Mouse (Mus musculus) limb, embryonic 14.5 days (tissue): ENCODE results near the gene Trim63. TPM values are rescaled to one million over a fixed set of nuclear protein-coding genes. Genes with fewer than 3 reads are reported as not detected.
"Not testable (repeated sequence)": the region's sequence is repeated elsewhere in the genome, so short reads cannot be mapped to it uniquely, and the experiment has no call there.

Experiments
- ATAC-seq: fragments of 200-750 bp; cut with Nextera tagmentation; 2 replicates; pipeline ENCODE4 v1.8.0; 2017; ENCODE audit warnings: low read depth, moderate number of reproducible peaks, moderate TSS enrichment; ENCODE audit not compliant: low FRiP score
- DNase-seq: peaks from one replicate; pipeline ENCODE4 v3.0.0-alpha.2; 2015; ENCODE audit warnings: low spot score
- H3K27ac ChIP-seq: fragments of 300-500 bp; sonication (generic); replicated peaks from 2 replicates; pipeline ENCODE4 v1.5.1; 2014; ENCODE audit warnings: low read depth, mild to moderate bottlenecking, low read length, moderate library complexity, mixed read lengths
- H3K27me3 ChIP-seq: fragments of 300-500 bp; sonication (generic); 2 replicates; pipeline ENCODE4 v1.6.1; 2014; ENCODE audit warnings: low read length, mixed read lengths; ENCODE audit not compliant: control insufficient read depth, insufficient read depth
- H3K36me3 ChIP-seq: fragments of 300-500 bp; sonication (generic); 2 replicates; pipeline ENCODE4 v1.6.1; 2014; ENCODE audit warnings: mild to moderate bottlenecking, low read length, moderate library complexity, mixed read lengths; ENCODE audit not compliant: control insufficient read depth, insufficient read depth
- H3K4me1 ChIP-seq: fragments of 300-500 bp; sonication (generic); 2 replicates; pipeline ENCODE4 v1.6.1; 2014; ENCODE audit warnings: antibody characterized with exemption, low read length, mixed read lengths; ENCODE audit not compliant: control insufficient read depth, insufficient read depth
- H3K4me2 ChIP-seq: fragments of 300-500 bp; sonication (generic); replicated peaks from 2 replicates; pipeline ENCODE4 v1.6.1; 2014; ENCODE audit warnings: low read depth, mild to moderate bottlenecking, low read length, moderate library complexity; ENCODE audit not compliant: severe bottlenecking
- H3K4me3 ChIP-seq: fragments of 300-500 bp; sonication (generic); replicated peaks from 2 replicates; pipeline ENCODE4 v1.5.1; 2014; ENCODE audit warnings: low read length
- H3K9ac ChIP-seq: fragments of 300-500 bp; sonication (generic); 2 replicates; pipeline ENCODE4 v1.6.1; 2014; ENCODE audit warnings: mild to moderate bottlenecking, low read depth, low read length, moderate library complexity; ENCODE audit not compliant: severe bottlenecking
- H3K9me3 ChIP-seq: fragments of 300-500 bp; sonication (generic); 2 replicates; pipeline ENCODE4 v1.6.1; 2016; ENCODE audit warnings: low read length; ENCODE audit not compliant: control insufficient read depth
- POLR2A ChIP-seq: fragments of 200-500 bp; IDR thresholded peaks from 2 replicates; pipeline ENCODE4 v1.8.0; 2012; ENCODE audit warnings: inconsistent platforms, mild to moderate bottlenecking, moderate library complexity, borderline replicate concordance; ENCODE audit not compliant: insufficient read depth, insufficient read length; ENCODE audit errors: extremely low read depth
- WGBS: fragments of 180-500 bp; shearing (Covaris S2); extraction: QIAGEN DNeasy Blood & Tissue Kit; methylation state at CpG from one replicate; pipeline ENCODE4 v1.1.7; 2014; 5-methylcytosine and 5-hydroxymethylcytosine counted together
- polyA plus RNA-seq, 2 experiments: library from polyadenylated mRNA; depleted of rRNA in 1 of 2; stranded (reverse) in 1 of 2; unstranded in 1 of 2; fragments of >200 nt; fragmentation: Nextera tagmentation in 1 of 2; extraction: Ambion mirVana in 1 of 2; gene quantifications; 2 replicates each; pipeline versions ENCODE4 v1.2.1 to v1.2.3; 2012 to 2014

Trim63 gene
- polyA plus RNA-seq, 2 experiments: 1.4 to 5.1 TPM

DNA sequence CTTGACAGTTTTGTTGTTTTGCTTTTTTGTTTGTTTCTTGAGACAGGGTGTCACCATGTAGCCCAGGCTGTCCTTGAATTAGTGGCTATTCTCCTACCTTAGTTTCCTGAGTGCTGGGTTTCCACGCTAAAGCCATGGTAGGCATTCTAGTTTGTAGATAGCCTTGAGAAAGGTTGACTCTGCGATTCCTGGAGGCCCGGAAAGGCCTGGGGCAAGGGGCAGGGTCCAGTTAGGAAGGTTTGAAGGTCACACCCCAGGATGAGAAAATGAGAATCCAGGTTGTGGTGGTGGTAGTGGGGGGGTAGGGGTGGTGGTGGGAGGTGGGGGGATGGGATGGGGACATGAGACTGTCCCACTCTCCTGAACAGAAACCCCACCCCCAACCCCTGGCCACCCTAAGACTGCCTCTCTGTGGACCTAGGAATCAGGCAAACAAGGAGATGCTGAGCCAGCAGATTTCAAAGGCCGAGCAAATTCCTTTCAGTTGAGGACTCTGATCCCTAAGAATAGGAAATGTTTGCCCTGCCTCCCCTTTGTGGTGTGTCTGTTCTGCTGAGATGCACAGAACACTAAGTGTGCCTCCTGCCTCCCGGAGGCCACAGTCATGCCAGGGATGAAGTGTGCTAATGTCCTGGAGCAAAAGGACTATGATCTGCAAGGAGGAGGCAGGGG, 12.1 kb downstream of the Trim63 start:
- Histone ChIP-seq H3K9me3 (no peaks in the 10 kb centered on the region), H3K9ac (no peak overlapping the region), H3K4me1 (no peaks in the 10 kb centered on the region), H3K27me3 (no peaks in the 10 kb centered on the region), H3K36me3 (no peaks in the 10 kb centered on the region), H3K4me2 (no peak overlapping the region), H3K27ac (no peak overlapping the region), H3K4me3 (no peak overlapping the region)
- WGBS: 68% methylated on average over 5 of the region's 5 CpGs
- no peak for TF ChIP-seq POLR2A
- ATAC-seq (no peak), DNase-seq (no peak)

DNA sequence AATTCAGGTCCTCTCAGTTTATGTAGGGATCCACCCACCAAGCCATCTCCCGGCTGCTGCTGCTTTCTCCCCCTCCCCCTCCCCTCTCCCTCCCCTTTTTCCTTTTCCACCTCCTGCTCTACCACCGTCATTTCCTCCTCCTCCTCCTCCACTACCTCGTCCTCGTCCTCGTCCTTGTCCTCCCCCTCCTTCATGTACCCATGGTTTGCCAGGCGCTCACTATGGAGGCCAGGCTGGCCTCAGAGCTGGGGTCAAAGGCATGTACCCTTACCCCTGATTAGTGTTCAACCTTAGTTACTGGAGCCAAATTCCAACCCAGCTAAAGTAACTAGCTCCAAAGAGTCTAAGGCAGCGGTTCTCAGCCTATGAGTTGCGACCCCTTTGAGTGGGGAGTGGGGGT, 13.2 kb downstream of the Trim63 start:
- ATAC-seq: no peak

DNA sequence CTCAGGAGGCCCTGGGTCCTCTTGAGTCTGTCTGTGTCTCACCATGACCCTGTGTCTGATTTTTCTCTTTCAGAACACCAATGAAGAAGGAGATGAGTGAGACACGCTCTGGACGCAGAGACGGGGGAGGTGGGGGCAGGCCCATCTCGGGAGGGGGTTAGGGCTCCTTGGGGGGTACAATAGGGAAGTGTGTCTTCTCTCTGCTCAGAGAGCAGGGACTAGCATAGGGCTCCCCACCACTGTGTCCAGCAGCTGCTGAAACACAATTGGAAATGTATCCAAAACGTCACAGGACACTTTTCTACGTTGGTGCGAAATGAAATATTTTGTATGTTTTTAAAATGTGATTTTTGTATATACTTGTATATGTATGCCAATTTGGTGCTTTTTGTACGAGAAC, 13.9 kb downstream of the Trim63 start:
- H3K27me3 ChIP-seq: no peaks in the 10 kb centered on the region
- H3K4me1 ChIP-seq: no peaks in the 10 kb centered on the region
- no peak overlapping the region for H3K4me2 ChIP-seq
- H3K36me3 ChIP-seq: no peaks in the 10 kb centered on the region
- no peaks in the 10 kb centered on the region for H3K9me3 ChIP-seq
- ATAC-seq (no peak), DNase-seq (no peak)
- H3K9ac ChIP-seq: no peak overlapping the region
- no peak overlapping the region for H3K27ac ChIP-seq
- H3K4me3 ChIP-seq: no peak overlapping the region
- 87% methylated on average over 8 of the region's 8 CpGs for WGBS
- no peak for TF ChIP-seq POLR2A

More for the DNA sequence above, 13.2 kb downstream of the Trim63 start:
- DNase-seq: no peak
- H3K9ac ChIP-seq: no peak overlapping the region
- no peak for TF ChIP-seq POLR2A
- no peak overlapping the region for H3K27ac ChIP-seq
- H3K27me3 ChIP-seq: no peaks in the 10 kb centered on the region
- 51% methylated on average over 8 of the region's 8 CpGs for WGBS
- no peak overlapping the region for H3K4me2 ChIP-seq
- no peaks in the 10 kb centered on the region for H3K36me3 ChIP-seq
- H3K4me3 ChIP-seq: no peak overlapping the region
- no peaks in the 10 kb centered on the region for H3K4me1 ChIP-seq
- H3K9me3 ChIP-seq: no peaks in the 10 kb centered on the region

DNA sequence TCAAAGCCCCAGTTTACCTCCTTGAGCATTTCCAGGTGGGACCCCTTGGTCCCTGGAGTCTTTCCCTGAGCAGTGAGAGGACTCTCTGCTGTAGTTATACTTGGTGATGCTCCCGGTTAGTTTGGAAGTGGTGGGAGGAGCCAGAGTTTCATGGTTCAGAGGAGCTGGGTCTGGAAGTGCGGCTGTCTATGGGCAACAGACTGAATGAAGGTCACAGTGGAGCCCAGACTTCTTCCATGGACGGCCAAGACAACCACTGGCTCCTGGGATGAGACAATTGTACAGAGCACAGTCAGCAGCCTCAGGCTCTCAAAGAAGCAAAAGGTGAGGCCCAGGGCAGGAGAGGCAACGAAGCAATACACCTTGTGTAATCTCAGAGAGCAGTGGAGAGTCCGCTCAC, 15.4 kb downstream of the Trim63 start:
- Histone ChIP-seq H3K4me1 (no peaks in the 10 kb centered on the region), H3K27ac (no peak overlapping the region), H3K27me3 (no peaks in the 10 kb centered on the region), H3K4me2 (no peak overlapping the region), H3K4me3 (no peak overlapping the region), H3K36me3 (no peaks in the 10 kb centered on the region), H3K9ac (no peak overlapping the region), H3K9me3 (no peaks in the 10 kb centered on the region)
- WGBS: 67% methylated on average over 5 of the region's 5 CpGs
- ATAC-seq (no peak), DNase-seq (no peak)
- TF ChIP-seq POLR2A: no peak

DNA sequence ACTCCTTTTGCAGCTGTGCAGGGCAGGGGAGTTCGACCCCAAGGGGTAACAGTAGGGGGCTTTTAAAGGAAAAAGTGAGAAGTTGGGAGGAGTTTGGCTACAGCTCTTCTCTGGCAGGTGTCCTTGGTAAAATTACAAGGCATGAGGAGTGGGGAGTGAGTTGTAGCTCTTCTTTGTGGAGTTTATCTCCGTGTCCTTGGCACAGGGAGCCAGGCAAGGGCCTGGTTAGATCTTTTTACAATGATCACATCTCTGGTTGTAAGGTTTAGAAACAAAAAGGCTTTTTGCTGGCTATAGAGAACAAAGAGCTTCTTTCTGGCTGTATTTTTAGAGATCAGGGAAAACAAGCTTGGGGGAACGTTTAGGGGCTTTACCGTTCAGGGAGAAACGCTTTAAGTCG, 26.3 kb downstream of the Trim63 start:
- not testable (repeated sequence) for H3K9ac ChIP-seq, H3K27ac ChIP-seq, H3K9me3 ChIP-seq, H3K4me2 ChIP-seq, H3K36me3 ChIP-seq, H3K4me3 ChIP-seq, ATAC-seq, H3K4me1 ChIP-seq, DNase-seq
- WGBS: 66% methylated on average over 6 of the region's 6 CpGs
- peaks cover 37% of the 10 kb centered on the region for H3K27me3 ChIP-seq
